Mouse (Mus musculus): ENCODE results near the gene Cdyl2.

- TF ChIP-seq BHLHE40 (IDR thresholded peaks at IDR 0.05; ENCODE audit: borderline replicate concordance, low read depth, low read length) (no peak), POLR2A (IDR thresholded peaks at IDR 0.05; ENCODE audit: control insufficient read depth in 1 of 2, insufficient read depth in 1 of 2, low read depth in 1 of 2, low read length in 2 of 2, poor library complexity in 1 of 2) (no peak), CTCF (IDR thresholded peaks at IDR 0.05 in 2 of 3, conservative IDR thresholded peaks at IDR 0.05 in 1 of 3; ENCODE audit: control insufficient read depth in 1 of 3, insufficient read depth in 1 of 3, low read depth in 2 of 3, low read length in 3 of 3, poor library complexity in 1 of 3, severe bottlenecking in 1 of 3) (no peak), TBP (IDR thresholded peaks at IDR 0.05; ENCODE audit: low read depth, low read length) (no peak), ETS1 (IDR thresholded peaks at IDR 0.05; ENCODE audit: low read depth, low read length) (no peak)
These were observed 116.4 kb downstream of the Cdyl2 start for GRCm38 (mm10) chr8:116616369-116616768.

Data from MEL (cell line).